Mouse (Mus musculus) MEL-GATA-1-ER (cell line): ENCODE measurements around the gene Myo15b.

ENCODE experiments used
- DNase-seq: peaks from one replicate; pipeline ENCODE4 v3.0.0-alpha.2; 2012; ENCODE audit warnings: low read depth; ENCODE audit errors: extremely low read depth

Myo15b gene

DNA sequence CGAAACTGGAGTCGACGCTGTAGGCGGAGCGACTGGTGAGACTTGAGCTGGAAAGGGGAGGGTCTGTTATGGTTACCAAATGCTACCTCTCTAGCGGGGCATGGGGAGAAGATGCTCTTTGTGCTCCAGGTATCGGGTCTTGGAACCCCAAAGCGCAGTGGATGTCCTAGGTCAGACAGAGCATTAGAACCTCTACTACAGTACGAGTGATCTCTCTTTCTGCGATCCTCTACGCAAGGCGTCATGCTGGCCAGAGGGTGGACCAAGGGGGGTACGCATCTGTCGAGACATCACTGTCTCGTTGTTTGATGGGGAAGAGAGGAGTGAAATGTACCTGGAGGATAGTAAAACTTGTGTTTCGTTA, 75.5 kb downstream of the Myo15b start:
- no peak for DNase-seq

DNA sequence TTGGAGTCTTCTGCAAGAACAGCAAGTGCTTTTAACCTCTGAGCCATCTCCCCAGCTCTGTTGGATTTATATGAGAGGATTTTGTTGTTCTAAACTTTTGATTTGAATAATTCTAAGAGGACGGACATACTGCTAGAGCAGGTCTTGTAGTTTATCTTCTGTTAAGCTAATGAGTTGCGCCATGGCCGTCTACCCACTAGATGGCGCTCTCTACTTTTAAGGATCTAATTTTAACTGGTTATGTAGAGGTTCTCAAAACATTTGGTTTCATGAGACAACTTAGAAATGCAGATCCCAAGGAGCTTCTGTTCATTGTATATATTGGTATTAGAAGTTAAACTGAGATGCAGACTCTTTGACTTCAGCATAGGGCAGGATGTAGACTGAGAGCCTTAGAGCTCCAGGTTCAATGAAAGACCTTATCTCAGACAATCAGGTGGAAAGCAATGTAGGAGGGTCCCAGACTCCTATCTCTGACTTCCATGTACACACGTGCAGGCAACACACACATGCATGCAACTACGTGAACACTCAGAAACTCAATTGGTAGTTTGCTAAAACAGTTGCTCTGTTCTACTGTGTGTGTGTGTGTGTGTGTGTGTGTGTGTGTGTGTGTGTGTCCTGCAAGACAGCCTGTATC, 81.6 kb downstream of the Myo15b start:
- peak; percentile 59 for DNase-seq

DNA sequence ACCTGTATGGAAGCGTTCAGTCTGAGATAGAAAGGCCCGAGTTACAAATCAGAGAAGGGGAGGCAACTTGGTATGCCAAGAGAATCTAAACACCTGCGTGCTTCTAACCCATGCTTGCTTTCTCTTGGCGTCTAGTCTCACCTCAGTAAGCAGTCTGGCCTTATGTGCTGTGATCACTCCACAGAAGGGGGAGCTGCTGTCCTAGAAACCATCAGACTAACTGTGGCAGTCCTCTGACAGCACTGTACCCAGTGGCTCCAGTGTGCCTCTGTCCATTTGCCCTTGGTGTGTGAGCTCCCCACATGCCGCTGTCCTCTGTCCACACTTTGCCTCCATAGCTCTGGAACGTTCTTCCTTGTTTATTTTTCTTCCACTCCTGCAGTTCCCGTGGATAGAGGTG, 83.8 kb downstream of the Myo15b start:
- DNase-seq = no peak
